Mouse (Mus musculus) hindbrain, embryonic 10.5 days (tissue): ENCODE results near the gene Fbxo27. TPM values are rescaled to one million over a fixed set of nuclear protein-coding genes. Genes with fewer than 3 reads are reported as not detected.

Experiments
- DNase-seq: peaks from one replicate; pipeline ENCODE4 v3.0.0-alpha.2; 2017; ENCODE audit warnings: low spot score
- H3K27ac ChIP-seq: fragments of 300-500 bp; sonication (generic); 2 replicates; pipeline ENCODE4 v1.5.1; 2016; ENCODE audit warnings: mild to moderate bottlenecking, moderate library complexity
- H3K27me3 ChIP-seq: fragments of 300-500 bp; sonication (generic); 2 replicates; pipeline ENCODE4 v1.6.1; 2016; ENCODE audit warnings: mild to moderate bottlenecking; ENCODE audit not compliant: poor library complexity, insufficient read depth, severe bottlenecking
- H3K36me3 ChIP-seq: fragments of 300-500 bp; sonication (generic); 2 replicates; pipeline ENCODE4 v1.6.1; 2016; ENCODE audit warnings: mild to moderate bottlenecking, moderate library complexity
- H3K4me1 ChIP-seq: fragments of 300-500 bp; sonication (generic); replicated peaks from 2 replicates; pipeline ENCODE4 v1.6.1; 2016; ENCODE audit warnings: mild to moderate bottlenecking
- H3K4me3 ChIP-seq: fragments of 300-500 bp; sonication (generic); 2 replicates; pipeline ENCODE4 v1.5.1; 2016; ENCODE audit warnings: mild to moderate bottlenecking, moderate library complexity
- H3K9me3 ChIP-seq: fragments of 300-500 bp; sonication (generic); 2 replicates; pipeline ENCODE4 v1.6.1; 2016; ENCODE audit warnings: mild to moderate bottlenecking, moderate library complexity
- WGBS: fragments of 180-500 bp; shearing (Covaris S2); methylation state at CpG from one replicate; pipeline ENCODE4 v1.1.7; 2016; 5-methylcytosine and 5-hydroxymethylcytosine counted together
- polyA plus RNA-seq: library from polyadenylated mRNA; unstranded; fragments of >200 nt; fragmentation: Nextera tagmentation; extraction: Ambion mirVana; gene quantifications from 2 replicates; pipeline ENCODE4 v1.2.1, GENCODE M21; 2016

Gene Fbxo27
- polyA plus RNA-seq, 1 experiment from 2014 or later: 5.6 TPM

DNA sequence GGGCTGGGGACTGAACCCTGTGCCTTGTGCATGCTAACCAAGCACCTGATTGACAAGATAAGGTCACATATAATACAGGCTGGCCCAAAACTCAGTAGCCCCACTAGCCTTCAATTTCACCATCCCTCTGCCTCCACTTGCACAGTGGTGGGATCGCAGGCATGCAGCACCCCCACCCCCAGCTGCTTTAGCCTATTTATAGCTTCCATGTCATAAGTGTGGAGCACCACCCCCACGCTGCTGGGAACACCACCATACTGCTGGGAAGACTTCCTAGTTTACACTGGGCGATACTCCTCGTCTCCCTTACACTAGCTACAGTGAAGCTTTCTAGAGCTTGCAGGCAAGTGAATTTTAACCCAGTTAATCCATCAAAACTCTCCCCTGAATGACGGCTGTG lies 22.0 kb downstream of the Fbxo27 start:
- Histone ChIP-seq H3K4me1 (peaks cover 18% of the 10 kb centered on the region), H3K27ac (no peak overlapping the region), H3K9me3 (no peaks in the 10 kb centered on the region), H3K4me3 (no peak overlapping the region), H3K27me3 (0 out of 2 replicates have a peak, but pooled peaks cover 15% of the 10 kb centered on the region), H3K36me3 (no peaks in the 10 kb centered on the region)
- DNase-seq: no peak
- WGBS: 86% methylated on average over 5 of the region's 5 CpGs

DNA sequence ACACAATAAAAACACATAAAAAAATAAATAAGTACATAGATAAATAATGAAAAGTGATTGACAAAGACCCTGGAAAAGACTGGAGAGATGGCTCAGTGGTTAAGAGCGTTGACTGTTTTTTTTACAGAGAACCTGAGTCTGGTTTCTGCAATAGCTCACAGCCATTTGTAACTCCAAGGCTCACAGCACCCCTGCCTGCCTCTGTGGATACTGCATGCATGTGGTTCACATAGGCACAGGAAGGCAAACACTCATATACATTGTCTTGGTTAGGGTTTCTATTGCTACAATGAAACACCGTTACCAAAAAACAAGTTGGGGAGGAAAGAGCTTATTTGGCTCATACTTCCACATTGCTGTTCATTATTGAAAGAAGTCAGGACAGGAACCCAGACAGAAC lies 22.9 kb downstream of the Fbxo27 start:
- no peak overlapping the region for H3K4me3 ChIP-seq

GRCm38 (mm10) chr7:28716590-28717281 lies 24.1 kb downstream of the Fbxo27 start, which contains the start of gene Fbxo17:
Fbxo17 (plus strand) TSS chr7:28716804.
- 0 out of 2 replicates have a peak, but pooled peaks cover 15% of the 10 kb centered on the region for H3K27me3 ChIP-seq
- 3% methylated on average over 36 of the region's 36 CpGs for whole genome bisulfite sequencing
- no peaks in the 10 kb centered on the region for H3K36me3 ChIP-seq
- no peaks in the 10 kb centered on the region for H3K9me3 ChIP-seq
- peak within 1 kb of the TSS; percentile 55 for H3K4me3 ChIP-seq
- peaks cover 18% of the 10 kb centered on the region for H3K4me1 ChIP-seq
- DNase-seq: peak; percentile 72
- H3K27ac ChIP-seq: peak within 1 kb of the TSS; percentile 79

More for the DNA sequence above, 22.9 kb downstream of the Fbxo27 start:
- no peaks in the 10 kb centered on the region for H3K36me3 ChIP-seq
- H3K9me3 ChIP-seq: no peaks in the 10 kb centered on the region
- peaks cover 18% of the 10 kb centered on the region for H3K4me1 ChIP-seq
- no peak for DNase-seq
- WGBS: 97% methylated on average over 2 of the region's 2 CpGs
- H3K27me3 ChIP-seq: 0 out of 2 replicates have a peak, but pooled peaks cover 15% of the 10 kb centered on the region
- H3K27ac ChIP-seq: no peak overlapping the region

DNA sequence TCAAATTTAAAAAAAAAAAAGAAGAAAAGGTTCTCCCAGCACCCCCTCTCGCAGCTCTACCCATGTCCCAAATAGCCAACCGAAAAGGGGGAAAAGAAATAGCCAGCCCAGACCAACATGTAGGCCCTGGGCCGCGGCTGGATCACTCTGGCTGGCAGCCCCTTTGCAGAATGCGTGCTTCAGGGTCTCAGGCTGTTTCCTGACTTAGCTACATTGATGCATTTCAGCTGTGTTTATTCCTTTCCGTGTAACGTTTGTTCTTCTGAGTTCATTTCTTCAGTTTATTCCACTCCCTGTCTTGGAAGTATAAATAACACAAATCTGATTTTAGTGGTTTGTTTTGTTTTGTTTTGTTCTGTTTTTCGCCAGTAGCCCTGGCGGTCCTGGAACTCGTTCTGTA lies 25.1 kb downstream of the Fbxo27 start:
- no peaks in the 10 kb centered on the region for H3K36me3 ChIP-seq
- DNase-seq: no peak
- WGBS: 89% methylated on average over 10 of the region's 10 CpGs
- no peak overlapping the region for H3K4me3 ChIP-seq
- peaks cover 18% of the 10 kb centered on the region for H3K4me1 ChIP-seq
- H3K27me3 ChIP-seq: 0 out of 2 replicates have a peak, but pooled peaks cover 15% of the 10 kb centered on the region
- no peak overlapping the region for H3K27ac ChIP-seq
- H3K9me3 ChIP-seq: no peaks in the 10 kb centered on the region

DNA sequence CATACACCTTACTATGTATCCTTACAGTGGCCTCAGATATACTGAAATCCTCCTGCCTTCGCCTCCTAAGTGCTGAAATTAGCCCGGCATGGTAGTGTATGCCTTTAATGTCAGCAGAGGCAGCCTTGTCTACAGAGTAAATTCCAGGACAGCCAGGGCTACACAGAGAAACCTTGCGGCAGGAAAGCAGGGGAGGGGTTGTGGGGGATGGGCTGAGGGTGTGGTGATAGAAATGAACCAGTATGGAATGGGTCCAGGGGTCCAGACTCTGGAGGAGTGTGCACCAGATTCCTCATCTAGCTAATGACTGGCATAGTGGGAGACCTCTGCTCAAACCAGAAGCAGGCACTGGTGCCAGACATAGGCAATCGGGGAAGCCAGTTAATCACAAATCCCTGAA lies 26.5 kb downstream of the Fbxo27 start:
- H3K27ac ChIP-seq: no peak overlapping the region
- 69% methylated on average over 4 of the region's 4 CpGs for WGBS
- 0 out of 2 replicates have a peak, but pooled peaks cover 15% of the 10 kb centered on the region for H3K27me3 ChIP-seq
- H3K36me3 ChIP-seq: no peaks in the 10 kb centered on the region
- H3K9me3 ChIP-seq: no peaks in the 10 kb centered on the region
- H3K4me3 ChIP-seq: no peak overlapping the region
- no peak for DNase-seq
- H3K4me1 ChIP-seq: peaks cover 18% of the 10 kb centered on the region

- WGBS: 78% methylated on average over 2 of the region's 2 CpGs
- H3K27ac ChIP-seq: no peak overlapping the region
Observed at GRCm38 (mm10) chr7:28719650-28720049, 27.0 kb downstream of the Fbxo27 start.

DNA sequence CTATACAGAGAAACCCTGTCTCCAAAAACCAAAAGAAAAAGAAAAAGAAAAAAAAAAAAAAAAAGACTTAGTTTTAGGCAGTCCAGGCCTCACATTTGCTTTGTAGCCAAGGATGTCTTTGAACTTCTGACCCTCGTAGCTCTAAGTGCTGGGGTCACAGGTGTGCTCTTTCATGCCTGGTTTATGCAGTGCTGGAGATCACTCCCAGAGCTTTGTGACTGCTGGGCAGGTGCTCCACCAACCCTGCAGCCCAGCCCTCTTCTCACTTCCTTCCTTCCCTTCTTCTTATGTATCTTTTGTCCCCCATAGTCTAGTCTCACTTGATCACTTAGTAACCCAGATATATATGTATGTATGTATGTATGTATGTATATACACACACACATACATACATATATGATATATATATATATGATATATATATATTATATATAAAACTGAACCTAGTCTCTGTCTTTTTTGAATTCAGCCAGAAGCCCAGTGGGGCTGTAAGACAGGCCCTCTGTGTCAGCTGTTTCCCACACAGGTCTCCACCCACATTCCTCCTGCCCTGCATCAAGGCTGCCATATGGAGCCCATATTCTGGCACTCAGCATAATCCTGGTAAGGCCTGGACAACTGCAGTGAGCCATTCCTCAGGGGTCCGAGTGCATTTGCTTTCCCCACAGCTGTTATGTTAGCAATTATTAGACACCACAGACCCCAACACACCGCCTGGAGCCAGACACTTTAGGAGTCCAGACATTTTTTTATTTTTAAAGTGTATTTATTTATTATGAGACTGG lies 28.3 kb downstream of the Fbxo27 start:
- H3K27ac ChIP-seq: no peak overlapping the region
- peaks cover 5% of the 10 kb centered on the region; the same call in 1 of the 2 replicates for H3K36me3 ChIP-seq
- WGBS: 71% methylated on average over 3 of the region's 3 CpGs
- DNase-seq: peak; percentile 33
- H3K4me1 ChIP-seq: peaks cover 18% of the 10 kb centered on the region
- H3K27me3 ChIP-seq: 0 out of 2 replicates have a peak, but pooled peaks cover 7% of the 10 kb centered on the region
- no peak overlapping the region for H3K4me3 ChIP-seq
- H3K9me3 ChIP-seq: no peaks in the 10 kb centered on the region

More at GRCm38 (mm10) chr7:28719650-28720049, 27.0 kb downstream of the Fbxo27 start:
- Histone ChIP-seq H3K9me3 (no peaks in the 10 kb centered on the region), H3K27me3 (0 out of 2 replicates have a peak, but pooled peaks cover 12% of the 10 kb centered on the region), H3K4me3 (no peak overlapping the region), H3K36me3 (peaks cover 5% of the 10 kb centered on the region; the same call in 1 of the 2 replicates), H3K4me1 (peaks cover 18% of the 10 kb centered on the region)
- no peak for DNase-seq

GRCm38 (mm10) chr7:28722079-28722478 lies 29.4 kb downstream of the Fbxo27 start:
- no peak for DNase-seq
- H3K36me3 ChIP-seq: peaks cover 5% of the 10 kb centered on the region; the same call in 1 of the 2 replicates
- 0 out of 2 replicates have a peak, but pooled peaks cover 4% of the 10 kb centered on the region for H3K27me3 ChIP-seq
- H3K4me1 ChIP-seq: peaks cover 10% of the 10 kb centered on the region; the same call in 1 of the 2 replicates
- H3K9me3 ChIP-seq: no peaks in the 10 kb centered on the region
- H3K27ac ChIP-seq: no peak overlapping the region
- whole genome bisulfite sequencing: 96% methylated on average over 7 of the region's 7 CpGs
- H3K4me3 ChIP-seq: no peak overlapping the region

GRCm38 (mm10) chr7:28724613-28725012 lies 32.0 kb downstream of the Fbxo27 start:
- 92% methylated on average over 2 of the region's 2 CpGs for WGBS
- peaks cover 5% of the 10 kb centered on the region; the same call in 1 of the 2 replicates for H3K36me3 ChIP-seq
- no peaks in the 10 kb centered on the region for H3K9me3 ChIP-seq
- H3K4me3 ChIP-seq: no peak overlapping the region
- no peak overlapping the region for H3K27ac ChIP-seq
- no peak for DNase-seq
- H3K27me3 ChIP-seq: no peaks in the 10 kb centered on the region
- 0 out of 2 replicates have a peak, but pooled peaks cover 9% of the 10 kb centered on the region for H3K4me1 ChIP-seq

GRCm38 (mm10) chr7:28726600-28726999 lies 34.0 kb downstream of the Fbxo27 start:
- Histone ChIP-seq H3K9me3 (peaks cover 6% of the 10 kb centered on the region), H3K27ac (no peak overlapping the region), H3K27me3 (peaks cover 9% of the 10 kb centered on the region), H3K4me3 (no peak overlapping the region), H3K36me3 (peaks cover 10% of the 10 kb centered on the region), H3K4me1 (0 out of 2 replicates have a peak, but pooled peaks cover 9% of the 10 kb centered on the region)
- DNase-seq: peak; percentile 81
- 8% methylated on average over 14 of the region's 14 CpGs for WGBS

- Histone ChIP-seq H3K27ac (no peak overlapping the region), H3K4me3 (no peak overlapping the region), H3K9me3 (peaks cover 7% of the 10 kb centered on the region), H3K4me1 (peaks cover 16% of the 10 kb centered on the region), H3K36me3 (peaks cover 12% of the 10 kb centered on the region), H3K27me3 (peaks cover 21% of the 10 kb centered on the region)
- 65% methylated on average over 10 of the region's 10 CpGs for whole genome bisulfite sequencing
- peak; percentile 15 for DNase-seq
Observed at GRCm38 (mm10) chr7:28727649-28728340, 35.1 kb downstream of the Fbxo27 start.
